Mouse (Mus musculus): ENCODE measurements around the gene Arhgap33.
"Not testable (repeated sequence)": the region's sequence is repeated elsewhere in the genome, so short reads cannot be mapped to it uniquely, and the experiment has no call there.

Gene Arhgap33

GRCm38 (mm10) chr7:30495506-30496042 is 39.3 kb downstream of the Arhgap33 start:
- not testable (repeated sequence) for DNase-seq (ENCODE audit: low read depth, low spot score)

- no peak for DNase-seq (ENCODE audit: low read depth, low spot score)
Measured at GRCm38 (mm10) chr7:30493401-30493931, 41.4 kb downstream of the Arhgap33 start, which contains the start of gene Prodh2. TSS of gene Prodh2 (plus strand) at chr7:30493622.

DNA sequence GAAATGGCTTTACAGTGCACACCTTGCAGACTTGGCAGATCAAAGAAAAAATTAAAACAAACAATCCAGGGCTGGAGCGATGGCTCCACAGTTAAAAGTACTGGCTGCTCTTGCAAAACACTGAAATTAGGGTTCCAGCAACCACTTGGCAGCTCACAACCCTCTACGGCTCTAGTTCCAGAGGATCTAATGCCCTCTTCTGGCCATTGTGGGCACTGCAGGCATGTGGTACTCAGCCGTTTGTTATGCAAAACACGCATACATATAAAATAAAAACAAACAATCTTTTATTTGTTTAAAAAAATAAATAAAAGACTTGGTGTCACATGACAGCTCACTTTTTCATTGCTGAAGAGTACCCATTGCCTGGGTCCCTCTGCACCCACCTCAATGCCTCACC is 42.1 kb downstream of the Arhgap33 start:
- DNase-seq (ENCODE audit: low read depth, low spot score) = no peak

DNA sequence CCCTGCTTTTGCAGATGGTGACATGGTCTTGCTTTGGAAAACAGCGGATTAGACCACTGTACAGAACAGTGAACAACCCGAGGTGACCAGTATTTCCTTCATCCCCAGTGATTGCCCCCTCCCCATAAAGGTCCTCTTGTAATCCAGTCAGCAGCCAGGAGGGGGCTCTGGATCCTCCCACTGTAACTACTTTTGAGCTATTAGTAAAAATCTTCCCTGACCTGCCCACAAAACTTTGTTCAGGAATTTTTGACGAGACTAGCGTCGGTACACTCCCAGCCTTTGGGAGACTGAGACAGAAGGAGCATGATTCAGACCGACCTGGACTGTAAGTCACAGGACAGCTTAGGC is 43.9 kb downstream of the Arhgap33 start:
- DNase-seq (ENCODE audit: low read depth, low spot score) = no peak

GRCm38 (mm10) chr7:30490251-30490956 is 44.5 kb downstream of the Arhgap33 start:
- DNase-seq (ENCODE audit: low read depth, low spot score) = peak; percentile 35

DNA sequence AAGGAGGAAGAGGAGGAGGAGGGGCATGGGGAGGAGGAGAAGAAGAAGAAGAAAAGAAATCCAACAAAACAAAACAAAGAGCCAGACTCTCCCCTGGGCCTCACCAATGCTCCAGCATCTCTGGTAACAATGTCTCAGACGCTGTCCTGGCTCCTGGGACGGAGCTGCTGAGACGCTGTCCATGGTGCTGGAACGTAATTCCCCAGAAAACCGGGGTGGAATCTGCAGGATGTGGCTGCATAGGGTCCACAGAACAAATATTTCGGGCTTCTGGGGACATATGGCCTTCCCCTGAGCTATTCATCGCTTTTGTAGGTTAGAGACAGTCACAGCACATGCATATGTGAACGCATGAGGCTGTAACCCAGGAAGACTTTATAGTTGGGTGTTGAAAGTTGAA is 50.6 kb downstream of the Arhgap33 start:
- DNase-seq (ENCODE audit: low read depth, low spot score) = no peak

DNA sequence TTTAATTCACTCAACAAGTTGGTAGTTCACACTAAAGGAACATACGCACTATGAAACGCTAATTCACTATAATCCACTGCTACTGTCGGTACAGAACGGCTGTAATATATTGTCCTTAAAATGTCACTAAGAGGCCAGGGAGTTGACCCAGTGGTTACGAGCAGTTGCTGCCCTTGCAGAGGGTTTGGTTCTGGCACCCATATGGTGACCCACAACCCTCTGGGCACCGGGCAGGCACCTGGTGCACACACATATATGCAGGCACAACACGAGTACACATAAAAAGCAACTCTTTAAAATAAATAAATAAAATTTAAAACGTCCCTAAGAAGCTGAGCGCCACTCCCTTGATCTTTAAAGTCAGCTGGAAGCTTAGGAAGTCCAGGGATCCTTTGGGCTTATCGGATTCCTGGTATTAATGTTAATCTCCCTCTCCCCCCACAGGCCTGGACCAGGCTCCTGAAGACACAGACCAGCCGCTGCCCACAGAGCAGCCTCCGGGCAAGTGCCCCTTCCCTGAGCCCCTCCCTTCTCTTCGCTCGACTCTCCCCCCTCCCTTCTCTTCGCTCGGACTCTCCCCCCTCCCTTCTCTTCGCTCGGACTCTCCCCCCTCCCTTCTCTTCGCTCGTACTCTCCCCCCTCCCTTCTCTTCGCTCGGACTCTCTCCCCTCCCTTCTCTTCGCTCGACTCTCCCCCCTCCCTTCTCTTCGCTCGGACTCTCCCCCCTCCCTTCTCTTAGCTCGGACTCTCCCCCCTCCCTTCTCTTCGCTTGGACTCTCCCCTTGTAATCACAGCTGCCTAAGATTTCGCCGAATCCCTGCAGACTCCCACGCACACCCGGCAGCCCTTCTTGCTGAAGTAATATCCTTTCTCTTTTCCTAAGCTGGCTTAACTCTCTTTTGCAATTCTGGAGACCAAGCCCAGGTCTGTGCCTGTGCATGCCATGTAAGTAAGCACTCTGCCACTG is 57.2 kb downstream of the Arhgap33 start:
- DNase-seq (ENCODE audit: low read depth, low spot score) = peak; percentile 84

- DNase-seq (ENCODE audit: low read depth, low spot score) = not testable (repeated sequence)
Measured at GRCm38 (mm10) chr7:30476136-30476535, 58.7 kb downstream of the Arhgap33 start.

- no peak for DNase-seq (ENCODE audit: low read depth, low spot score)
Measured at GRCm38 (mm10) chr7:30474999-30475398, 59.9 kb downstream of the Arhgap33 start.

DNA sequence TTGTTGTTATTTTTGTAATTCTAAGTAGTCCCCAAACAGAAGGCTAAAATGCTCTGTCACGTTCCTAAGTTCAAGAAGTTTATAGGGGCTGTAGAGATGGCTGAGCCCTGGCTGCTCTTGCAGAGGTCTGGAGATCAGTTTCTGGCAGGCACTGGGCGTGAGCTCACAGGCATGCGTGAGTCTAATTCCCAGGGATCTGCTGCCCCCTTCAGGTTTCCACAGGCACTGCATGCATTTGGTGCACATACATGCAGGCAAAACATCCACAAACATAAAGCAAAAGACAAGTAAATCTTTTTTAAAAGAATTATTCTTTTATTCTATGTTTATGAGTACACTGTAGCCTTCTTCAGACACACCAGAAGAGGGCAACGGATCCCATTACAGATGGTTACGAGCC is 62.4 kb downstream of the Arhgap33 start:
- no peak for DNase-seq (ENCODE audit: low read depth, low spot score)

Data from telencephalon, adult 2 months (tissue).